Mouse (Mus musculus) gastrocnemius, postnatal 25 days (tissue): ENCODE results near the gene Olfr1206. TPM values are rescaled to one million over a fixed set of nuclear protein-coding genes. Genes with fewer than 3 reads are reported as not detected.

Experiments used
- DNase-seq: peaks from one replicate; pipeline ENCODE4 v3.0.0; 2022
- long read RNA-seq, 2 experiments: library from polyadenylated mRNA; stranded (forward); transcript quantifications; one replicate each; pipeline ENCODE4 v2.0.0; 2021
- total RNA-seq, 2 experiments: library from RNA; stranded (reverse); gene quantifications; 1 replicate in 1 of 2; 2 replicates in 1 of 2; pipeline ENCODE4 v1.2.3; 2021

Olfr1206 gene
- total RNA-seq, result not detected
- long read RNA-seq, experiment 1, result 0 reads
- long read RNA-seq, experiment 2, result 0 reads

- DNase-seq, result no peak
Observed at GRCm38 (mm10) chr2:88862931-88863330, at the start of gene Olfr1206. Gene Olfr1206 (plus strand): TSS chr2:88863231.

- no peak for DNase-seq
Observed at GRCm38 (mm10) chr2:88814196-88814595, 48.8 kb upstream of the Olfr1206 start, which contains the start of gene Olfr1202. Gene Olfr1202 (plus strand): TSS chr2:88814496.

GRCm38 (mm10) chr2:88829437-88829836 lies 33.6 kb upstream of the Olfr1206 start, which contains the start of gene Olfr1205:
Gene Olfr1205 (plus strand): TSS chr2:88829737.
- DNase-seq, result no peak

- DNase-seq, result no peak
Observed at GRCm38 (mm10) chr2:88838477-88838876, 24.6 kb upstream of the Olfr1206 start.

GRCm38 (mm10) chr2:88848992-88849391 lies 14.0 kb upstream of the Olfr1206 start, which contains the start of gene Olfr1204:
Gene Olfr1204 (plus strand): TSS chr2:88849292.
- DNase-seq, result no peak

- no peak for DNase-seq
Observed at GRCm38 (mm10) chr2:88902211-88902610, 39.2 kb downstream of the Olfr1206 start, which contains the start of gene Olfr1208. Gene Olfr1208 (minus strand): TSS chr2:88902311.

- no peak for DNase-seq
Observed at GRCm38 (mm10) chr2:88915057-88915456, 52.0 kb downstream of the Olfr1206 start, which contains the start of gene Olfr1209. Gene Olfr1209 (minus strand): TSS chr2:88915157.

Other genes starting within 250 kb of the Olfr1206 start
- gene Olfr1191-ps1, start 222.7 kb upstream of the Olfr1206 start, total RNA-seq, result under 1 TPM in 1 of 2 experiments, not detected in 1; 0.05 TPM
- not detected for gene Olfr1192-ps1, start 214.7 kb upstream of the Olfr1206 start, total RNA-seq
- gene Olfr1193, start 187.6 kb upstream of the Olfr1206 start, total RNA-seq, result not detected
- not detected for gene Olfr1195, start 174.0 kb upstream of the Olfr1206 start, total RNA-seq
- gene Olfr1196, start 158.6 kb upstream of the Olfr1206 start, total RNA-seq, result not detected
- not detected for gene Olfr1197, start 130.9 kb upstream of the Olfr1206 start, total RNA-seq
- gene Olfr1198, start 111.9 kb upstream of the Olfr1206 start, total RNA-seq, result not detected
- gene Olfr1199, start 102.8 kb upstream of the Olfr1206 start, total RNA-seq, result not detected
- gene Olfr1200, start 92.7 kb upstream of the Olfr1206 start, total RNA-seq, result not detected
- not detected for gene Olfr1201, start 70.2 kb upstream of the Olfr1206 start, total RNA-seq
- gene Olfr1202, start 48.7 kb upstream of the Olfr1206 start, total RNA-seq, result not detected
- not detected for gene Olfr1205, start 33.5 kb upstream of the Olfr1206 start, total RNA-seq
- gene Olfr1204, start 13.9 kb upstream of the Olfr1206 start, total RNA-seq, result not detected
- not detected for gene Olfr1208, start 39.1 kb downstream of the Olfr1206 start, total RNA-seq
- gene Olfr1209, start 51.9 kb downstream of the Olfr1206 start, total RNA-seq, result not detected
- gene Olfr1211, start 74.9 kb downstream of the Olfr1206 start, total RNA-seq, result not detected
- gene Olfr1212, start 90.7 kb downstream of the Olfr1206 start, total RNA-seq, result not detected
- not detected for gene Gm13762, start 117.0 kb downstream of the Olfr1206 start, total RNA-seq
- gene Olfr1214, start 129.4 kb downstream of the Olfr1206 start, total RNA-seq, result not detected
- gene Olfr1215, start 143.7 kb downstream of the Olfr1206 start, total RNA-seq, result not detected
- not detected for gene Olfr1216, start 155.1 kb downstream of the Olfr1206 start, total RNA-seq
- not detected for gene Olfr1217, start 168.8 kb downstream of the Olfr1206 start, total RNA-seq
- not detected for gene Olfr1218, start 198.0 kb downstream of the Olfr1206 start, total RNA-seq
- gene Olfr1219, start 220.3 kb downstream of the Olfr1206 start, total RNA-seq, result not detected
- gene Olfr1220, start 243.6 kb downstream of the Olfr1206 start, total RNA-seq, result not detected